Mouse (Mus musculus) left cerebral cortex, adult 8-10 months (tissue): ENCODE data around the gene Myh9. TPM values are rescaled to one million over a fixed set of nuclear protein-coding genes. Genes with fewer than 3 reads are reported as not detected.
A peak's percentile ranks its signal among the peaks of the same experiment; 100 is the strongest.

Source experiments
- DNase-seq, 2 experiments: peaks; one replicate each; pipeline ENCODE4 v3.0.0; 2022; ENCODE audit warnings: low spot score in 2 of 2
- total RNA-seq, 4 experiments: library from RNA; stranded (reverse); gene quantifications; 2 replicates each; pipeline ENCODE4 v1.2.4; 2022

Gene Myh9
- 10 to 100 TPM; 65.9 to 77.7 (median 71.1) TPM for total RNA-seq

DNA sequence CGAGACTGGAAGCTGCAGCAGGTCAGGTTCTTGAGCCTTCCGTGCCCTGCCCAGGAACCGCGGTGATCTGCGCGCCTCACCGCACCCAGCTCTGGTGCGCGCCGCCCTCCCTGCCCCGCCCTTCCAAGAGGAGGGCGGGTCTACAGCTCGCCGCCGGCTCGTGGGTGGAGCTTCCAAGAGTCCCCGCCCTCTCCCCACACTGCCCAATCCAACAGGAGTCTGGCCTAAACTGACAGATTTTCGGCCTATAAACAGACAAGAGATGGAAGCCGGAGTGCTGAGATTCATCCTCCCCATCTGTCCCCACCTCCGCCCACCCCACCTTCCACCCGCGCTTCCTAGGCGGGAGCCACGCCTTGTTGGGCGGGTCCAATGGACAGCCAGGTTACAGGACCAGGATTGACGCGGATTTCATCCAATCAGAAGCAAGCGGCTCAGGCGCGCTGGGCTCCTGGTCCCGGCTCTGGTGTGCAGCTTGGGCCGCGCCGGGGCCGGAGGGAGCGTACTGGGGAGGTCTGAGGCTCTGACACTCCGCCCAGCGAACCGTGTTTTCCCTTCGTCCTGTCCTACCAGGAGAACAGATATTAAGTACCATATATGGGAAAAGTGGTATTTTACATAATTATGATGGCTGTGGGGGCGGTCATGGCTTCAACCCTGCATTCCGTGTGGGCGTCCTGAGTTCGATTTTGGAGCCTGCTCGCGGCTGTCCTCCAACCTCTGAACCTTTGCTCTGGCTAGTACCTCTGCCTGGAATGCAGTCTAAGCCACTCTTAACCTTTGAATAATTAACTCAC is at the start of gene Myh9:
Gene Myh9 (minus strand): TSS at position 129 of the 797 bp plus-strand sequence.
- DNase-seq: peak; percentile 98 to 100

DNA sequence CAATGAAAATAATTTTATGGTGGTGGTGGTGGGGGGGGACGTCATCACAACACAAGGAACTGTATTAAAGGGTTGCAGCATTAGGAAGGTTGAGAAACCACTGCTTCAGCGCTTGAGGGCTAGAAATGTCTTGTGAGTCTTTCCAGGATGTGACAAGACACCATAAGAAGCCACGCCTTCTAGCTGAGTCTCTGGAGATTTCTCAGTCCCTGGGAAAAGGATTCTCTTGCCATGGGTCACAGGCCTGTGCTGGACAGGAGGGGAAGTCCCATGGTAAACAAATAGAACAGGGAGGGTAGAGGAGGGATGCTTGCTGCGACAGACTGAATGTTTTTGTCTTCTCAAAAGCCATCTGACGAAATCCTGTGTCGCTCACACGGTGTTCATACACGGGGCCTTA is 49.8 kb upstream of the Myh9 start:
- no peak for DNase-seq

- no peak for DNase-seq
Measured at GRCm38 (mm10) chr15:77889761-77890422, 47.9 kb upstream of the Myh9 start.

DNA sequence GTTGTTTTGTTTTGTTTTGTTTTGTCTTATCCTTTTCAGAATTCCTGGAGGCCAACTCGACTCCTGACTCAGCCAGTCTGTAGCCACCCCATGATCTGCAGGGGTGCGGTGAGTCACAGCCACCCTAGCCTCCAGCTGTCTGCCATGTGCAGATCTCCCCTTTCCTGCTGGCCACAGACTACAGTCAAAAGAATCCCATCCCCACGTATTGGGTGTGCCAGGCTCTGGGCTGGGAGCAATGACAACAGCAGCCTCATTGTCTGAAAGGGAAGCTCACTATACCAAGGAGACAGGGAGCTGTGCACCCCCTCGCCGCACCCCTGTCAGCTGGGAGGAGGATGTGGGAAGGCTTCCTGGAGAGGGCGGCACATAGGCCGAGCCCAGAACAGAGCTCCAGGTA is 46.3 kb upstream of the Myh9 start:
- no peak for DNase-seq

DNA sequence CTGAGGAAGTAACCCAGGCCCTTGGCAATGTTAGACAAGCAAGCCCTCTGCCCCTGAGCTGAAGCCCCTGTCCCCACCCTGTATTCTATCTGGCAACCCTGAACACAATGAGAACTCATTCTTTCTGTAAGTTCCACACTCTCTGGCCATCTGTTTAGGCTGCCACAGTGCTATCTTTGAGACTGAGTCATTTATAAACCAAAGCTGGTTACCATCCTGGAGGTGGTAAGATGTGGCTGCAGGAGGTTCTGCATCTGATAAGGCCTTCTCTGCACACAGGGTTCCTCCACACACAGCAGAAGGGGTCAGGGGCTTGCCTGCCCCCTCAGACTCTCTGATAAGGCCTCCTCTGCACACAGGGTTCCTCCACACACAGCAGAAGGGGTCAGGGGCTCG is 45.1 kb upstream of the Myh9 start:
- peak in 1 of 2 experiments; percentile 29 for DNase-seq

GRCm38 (mm10) chr15:77886369-77887092 is 44.6 kb upstream of the Myh9 start:
- DNase-seq: no peak

DNA sequence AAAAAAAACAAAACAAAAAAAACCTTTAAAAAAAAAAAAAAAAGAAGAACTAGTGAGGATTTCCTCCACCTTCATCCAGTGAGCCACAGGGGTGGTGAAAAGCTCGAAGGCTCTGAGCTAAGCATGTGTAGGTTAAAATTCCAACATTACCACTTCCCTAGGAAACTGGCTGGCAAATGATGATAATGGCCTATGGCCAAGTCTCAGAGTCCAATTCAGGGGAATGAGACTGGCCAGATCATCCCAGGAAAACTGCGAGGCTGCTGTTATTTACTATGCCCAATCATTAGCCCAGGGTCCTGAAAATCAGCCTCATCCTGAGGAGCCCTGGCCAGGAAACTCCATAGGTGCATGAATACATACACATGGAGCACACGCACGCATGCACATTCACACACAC is 44.0 kb upstream of the Myh9 start:
- no peak for DNase-seq

DNA sequence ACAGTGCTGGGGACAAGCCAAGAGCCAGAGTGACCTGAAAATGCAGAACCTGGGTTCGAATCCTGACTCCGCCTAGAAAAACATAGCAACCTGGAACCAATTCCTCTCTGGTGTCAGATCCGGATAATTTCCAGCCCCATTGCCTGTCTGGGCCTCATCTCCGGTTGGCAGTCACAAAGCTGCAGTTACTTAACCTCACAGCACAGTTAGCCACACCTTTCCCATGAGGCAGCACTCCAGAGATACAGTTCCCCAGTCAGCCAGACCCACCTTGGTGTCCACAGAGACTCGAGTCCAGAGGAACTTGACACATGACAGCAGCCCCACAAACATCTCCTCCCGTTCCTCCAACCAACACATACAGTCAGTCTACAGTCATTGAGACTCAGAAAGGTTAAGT is 43.2 kb upstream of the Myh9 start:
- no peak for DNase-seq

GRCm38 (mm10) chr15:77883697-77884010 is 41.7 kb upstream of the Myh9 start:
- DNase-seq: no peak

DNA sequence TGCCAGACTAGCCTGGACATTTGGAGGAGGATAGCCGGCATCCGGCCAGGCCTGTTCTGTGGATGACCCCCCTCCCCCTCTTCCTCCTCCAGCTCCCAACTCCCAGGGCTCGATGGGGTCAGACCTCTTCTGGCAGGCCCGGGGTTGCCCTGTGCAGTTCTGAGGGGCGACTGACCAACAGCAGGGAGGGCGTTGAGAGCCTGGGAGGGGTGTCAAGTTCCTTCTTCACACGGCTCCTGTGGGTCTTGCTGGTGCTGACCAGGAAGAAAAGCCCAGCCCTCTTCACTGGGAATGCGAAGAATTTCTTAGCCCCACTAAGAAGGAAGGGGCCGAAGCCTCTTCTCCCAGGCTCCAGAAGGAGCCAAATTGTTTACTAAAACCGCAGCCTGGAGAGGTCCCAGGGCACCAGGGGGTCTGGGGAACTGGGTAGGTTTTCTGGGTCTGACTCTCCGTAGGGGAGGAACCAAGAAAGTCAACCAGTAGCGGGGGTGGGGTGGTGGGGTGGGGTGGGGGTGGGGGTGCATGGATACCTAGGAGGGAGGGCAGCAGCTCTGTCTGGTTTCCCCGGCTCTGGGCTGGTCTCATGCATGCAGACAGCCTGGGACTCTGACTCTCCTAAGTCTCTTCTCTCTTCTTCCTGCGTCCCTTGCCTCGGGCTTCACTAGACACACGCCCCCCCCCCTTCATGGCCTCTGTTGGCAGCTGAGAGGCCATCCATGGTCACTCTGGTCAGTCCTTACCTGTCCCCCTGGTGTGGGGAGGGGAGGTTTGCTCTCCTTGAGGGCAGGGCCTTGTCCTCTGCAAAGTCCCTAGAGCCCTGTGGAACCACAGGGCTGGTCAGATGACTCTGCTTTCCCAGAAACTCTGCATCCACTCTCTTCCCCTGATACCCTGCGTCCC is 41.1 kb upstream of the Myh9 start:
- no peak for DNase-seq

GRCm38 (mm10) chr15:77882297-77882696 is 40.3 kb upstream of the Myh9 start:
- no peak for DNase-seq

GRCm38 (mm10) chr15:77881698-77882097 is 39.7 kb upstream of the Myh9 start:
- no peak for DNase-seq

DNA sequence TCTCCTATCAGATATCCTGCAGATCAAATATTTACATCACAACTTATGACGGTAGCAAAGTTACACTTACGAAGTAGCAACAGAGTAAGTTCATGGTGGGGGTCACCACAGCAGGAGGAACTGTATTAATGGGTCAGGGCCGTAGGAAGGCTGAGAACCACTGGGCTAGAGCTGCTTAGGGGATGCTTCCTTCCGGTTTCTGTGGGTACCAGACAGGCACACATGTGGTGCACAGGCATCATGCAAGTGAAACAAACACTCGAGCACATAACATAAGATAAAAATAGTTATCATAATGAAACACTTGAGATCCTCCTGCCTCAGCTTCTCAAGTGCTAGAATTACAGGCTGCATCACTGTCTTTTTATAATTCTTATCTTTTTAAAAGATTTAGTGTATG is 38.8 kb upstream of the Myh9 start:
- DNase-seq: no peak

- no peak for DNase-seq
Measured at GRCm38 (mm10) chr15:77879756-77880155, 37.8 kb upstream of the Myh9 start.

- no peak for DNase-seq
Measured at GRCm38 (mm10) chr15:77877209-77877608, 35.2 kb upstream of the Myh9 start.

- DNase-seq: no peak
Measured at GRCm38 (mm10) chr15:77876716-77877115, 34.7 kb upstream of the Myh9 start.

- DNase-seq: no peak
Measured at GRCm38 (mm10) chr15:77875953-77876352, 34.0 kb upstream of the Myh9 start.

DNA sequence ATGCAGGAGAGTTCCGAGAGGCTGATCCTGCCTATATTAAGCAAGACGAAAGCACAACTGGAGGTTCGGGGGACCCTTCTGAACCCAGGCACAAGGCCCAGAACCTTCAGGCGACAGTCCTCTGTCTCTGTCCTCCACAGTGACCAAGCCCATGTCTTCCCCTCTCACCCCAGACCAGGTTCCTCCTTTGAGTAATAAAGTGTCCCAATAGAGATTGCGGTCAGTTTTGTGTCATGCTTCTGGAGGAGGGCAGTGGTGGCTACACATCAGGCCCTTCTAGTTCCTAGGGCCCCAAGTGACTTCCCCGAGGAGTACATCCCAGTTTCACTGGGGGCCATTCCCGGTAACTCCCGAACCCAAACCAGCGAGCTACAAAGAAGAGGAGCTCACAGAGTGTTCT is 32.8 kb upstream of the Myh9 start:
- DNase-seq: no peak

- no peak for DNase-seq
Measured at GRCm38 (mm10) chr15:77874310-77874709, 32.3 kb upstream of the Myh9 start.

DNA sequence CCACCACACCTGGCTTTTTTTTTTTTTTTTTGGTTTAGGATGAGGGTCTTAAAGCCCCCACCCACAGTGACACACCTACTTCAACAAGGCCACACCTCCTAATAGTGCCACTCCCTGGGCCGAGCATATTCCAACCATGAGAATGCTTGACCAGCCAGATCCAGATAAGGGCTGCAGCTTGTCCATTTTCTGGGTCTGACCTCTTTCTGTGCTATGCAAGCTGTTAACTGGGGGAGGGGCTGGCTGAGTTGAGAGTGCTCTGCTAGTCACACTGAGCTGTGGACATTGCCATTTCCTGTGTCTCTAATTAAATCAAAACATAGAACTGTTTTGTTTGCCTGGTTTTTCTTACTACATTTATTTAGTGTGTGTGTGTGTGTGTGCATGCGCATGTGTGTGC is 31.6 kb upstream of the Myh9 start:
- DNase-seq: no peak

- no peak for DNase-seq
Measured at GRCm38 (mm10) chr15:77872996-77873395, 31.0 kb upstream of the Myh9 start.
